Mouse (Mus musculus) CH12F3 (cell line): ENCODE results near the gene Asb13.

ENCODE experiments used
- in situ Hi-C: fragments of 300-500 bp; cut with MboI; formaldehyde crosslinking; loops from 2 replicates; pipeline ENCODE4 v1.14.3; 2020; ENCODE audit warnings: low sequenced_read_pairs

The Asb13 gene

DNA sequence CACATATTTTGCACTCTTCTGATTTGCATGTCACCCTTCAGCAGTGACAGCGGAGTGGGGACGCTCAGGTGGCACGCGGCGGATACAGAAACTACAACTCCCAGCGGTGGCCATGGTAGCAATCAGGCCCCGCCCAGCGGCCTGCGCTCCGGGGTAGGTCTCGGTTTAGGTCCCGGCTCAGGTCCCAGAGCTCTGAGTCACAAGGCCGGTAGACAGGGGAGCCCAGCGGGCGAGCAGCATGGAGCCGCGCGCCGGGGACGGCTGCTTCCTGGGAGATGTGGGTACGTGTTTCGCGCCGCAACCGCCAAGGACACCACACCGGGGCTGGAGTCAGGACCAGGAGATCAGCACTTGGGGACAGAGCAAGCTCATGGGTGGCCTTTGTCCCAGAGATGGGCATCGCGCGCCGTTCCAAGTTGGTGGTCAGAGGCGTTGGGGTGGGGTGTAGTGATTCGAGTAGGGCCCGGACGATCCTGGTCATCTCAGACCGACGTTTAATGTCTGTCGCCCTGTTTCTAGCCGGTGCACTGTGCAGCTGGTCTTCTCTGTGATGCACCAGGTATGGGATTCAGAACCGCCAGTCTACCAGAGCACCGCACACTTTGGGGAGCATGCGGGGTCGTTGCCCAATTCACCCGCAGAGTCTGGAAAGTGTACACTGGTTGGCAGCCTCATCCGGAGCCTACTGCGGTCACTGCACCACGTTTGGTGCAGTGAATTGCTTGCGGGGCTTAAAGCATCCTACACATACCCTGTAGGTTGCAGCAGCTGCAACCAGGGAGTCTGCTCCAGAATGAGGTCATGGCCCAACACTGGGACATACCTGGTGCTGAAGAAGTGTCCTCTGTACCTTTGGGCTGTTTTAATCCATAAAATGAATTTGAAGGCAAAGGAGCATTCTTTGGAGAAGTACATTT is at the start of gene Asb13:
TSS of gene Asb13 (plus strand) at position 138 of the 917 bp plus-strand sequence.
- in situ Hi-C loops, result no loop called here

DNA sequence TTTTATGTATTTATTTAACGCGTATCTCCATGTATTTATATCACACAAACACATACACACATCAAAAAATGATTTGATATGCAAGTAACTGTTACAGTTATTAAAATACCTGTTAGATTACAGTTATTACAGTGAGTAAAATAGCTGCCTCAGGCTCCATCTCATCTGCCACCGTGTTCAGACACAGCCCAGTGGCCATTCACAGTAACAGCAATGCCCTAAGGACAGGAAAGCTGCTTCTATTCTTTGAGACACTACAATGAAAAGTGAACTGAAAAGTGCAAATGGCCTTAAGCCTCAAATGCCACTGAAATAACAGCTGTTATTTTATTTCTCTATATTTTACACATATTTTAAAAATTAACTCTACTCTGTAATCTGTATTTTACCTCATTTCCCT is 43.0 kb upstream of the Asb13 start:
- in situ Hi-C loops, result no loop called here

DNA sequence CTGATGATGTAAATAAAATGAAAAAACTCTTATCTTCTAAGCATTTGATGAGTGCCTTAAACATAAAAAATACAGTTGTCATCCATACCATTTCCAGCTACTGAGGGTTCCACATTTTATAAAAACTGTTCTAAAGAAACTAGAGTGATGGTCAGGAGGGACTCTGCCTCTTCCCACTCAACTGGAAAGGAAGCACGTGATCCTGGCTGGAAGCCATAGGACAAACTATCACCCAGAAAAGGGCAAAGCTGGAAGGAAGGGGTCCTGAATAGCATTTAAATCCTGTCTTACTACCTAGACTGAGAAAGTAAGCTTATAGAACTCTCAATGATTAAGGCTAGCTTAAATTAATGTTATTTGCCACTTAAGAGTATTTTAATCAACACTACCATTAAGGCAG is 39.5 kb upstream of the Asb13 start:
- in situ Hi-C loops, result no loop called here

DNA sequence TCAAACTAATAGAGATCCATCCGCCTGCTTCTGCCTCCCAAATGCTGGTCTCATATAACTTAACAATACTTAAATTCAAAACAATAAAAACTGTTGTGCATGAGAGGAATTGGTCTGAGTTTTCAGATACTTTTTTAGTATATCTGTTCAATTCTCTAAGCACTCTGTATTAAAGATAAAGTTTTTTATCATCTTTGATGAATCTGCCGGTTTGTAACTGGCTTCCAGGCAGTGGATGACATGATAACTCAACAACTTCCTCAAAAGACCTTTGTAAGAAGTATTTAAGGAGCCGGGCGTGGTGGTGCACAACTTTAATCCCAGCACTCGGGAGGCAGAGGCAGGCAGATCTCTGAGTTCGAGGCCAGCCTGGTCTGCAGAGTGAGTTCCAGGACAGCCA is 37.6 kb upstream of the Asb13 start:
- in situ Hi-C loops, result no loop called here

DNA sequence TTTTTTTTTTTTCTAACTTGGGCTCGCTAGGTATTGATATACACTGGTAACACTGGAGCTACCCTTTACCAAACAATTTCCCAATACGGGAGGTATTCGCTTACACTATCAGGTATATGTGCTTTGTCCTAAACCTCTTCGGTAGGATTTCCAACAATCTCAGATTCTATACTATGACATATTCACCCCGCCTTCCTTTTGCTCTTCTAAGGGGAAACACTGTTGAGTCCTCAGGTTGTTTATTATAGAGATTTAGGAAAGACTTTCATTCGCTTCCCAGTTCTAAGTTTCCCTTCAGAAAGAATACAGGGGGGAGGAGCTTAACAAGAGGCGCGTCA is 24.1 kb upstream of the Asb13 start:
- in situ Hi-C loops, result no loop called here

DNA sequence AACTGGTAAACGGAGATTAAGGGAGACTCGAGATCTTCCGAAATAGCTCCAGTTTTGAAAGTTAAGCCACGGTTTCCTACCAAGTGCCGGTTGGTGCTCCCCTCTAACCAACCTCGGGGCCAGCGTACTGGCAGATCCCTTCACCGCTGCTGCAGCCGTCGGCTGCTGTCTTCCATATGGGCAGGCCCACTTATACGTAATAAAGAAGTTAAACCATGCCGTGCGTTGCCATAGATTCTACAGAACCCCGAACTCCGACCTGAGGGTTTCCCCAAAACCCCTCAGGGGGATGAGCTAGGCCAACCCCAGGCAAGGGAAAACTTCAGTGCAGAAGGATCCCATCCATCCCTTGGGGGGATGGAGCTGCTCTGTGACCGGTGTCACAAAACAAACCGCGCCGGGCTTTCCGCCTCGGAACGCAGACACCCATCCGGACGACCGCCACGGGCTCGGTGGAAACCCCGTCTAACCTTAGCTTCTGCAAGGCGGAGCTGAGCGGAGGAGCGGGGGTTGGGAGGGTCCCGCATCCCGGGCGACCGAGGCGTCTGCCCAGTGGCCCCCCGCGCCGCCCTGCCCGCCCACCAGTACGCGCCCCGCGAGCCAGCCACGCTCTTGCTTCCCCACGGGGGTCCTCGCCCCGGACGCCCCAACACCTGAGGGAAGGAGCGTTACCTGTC is 23.6 kb upstream of the Asb13 start:
- in situ Hi-C loops, result no loop called here

DNA sequence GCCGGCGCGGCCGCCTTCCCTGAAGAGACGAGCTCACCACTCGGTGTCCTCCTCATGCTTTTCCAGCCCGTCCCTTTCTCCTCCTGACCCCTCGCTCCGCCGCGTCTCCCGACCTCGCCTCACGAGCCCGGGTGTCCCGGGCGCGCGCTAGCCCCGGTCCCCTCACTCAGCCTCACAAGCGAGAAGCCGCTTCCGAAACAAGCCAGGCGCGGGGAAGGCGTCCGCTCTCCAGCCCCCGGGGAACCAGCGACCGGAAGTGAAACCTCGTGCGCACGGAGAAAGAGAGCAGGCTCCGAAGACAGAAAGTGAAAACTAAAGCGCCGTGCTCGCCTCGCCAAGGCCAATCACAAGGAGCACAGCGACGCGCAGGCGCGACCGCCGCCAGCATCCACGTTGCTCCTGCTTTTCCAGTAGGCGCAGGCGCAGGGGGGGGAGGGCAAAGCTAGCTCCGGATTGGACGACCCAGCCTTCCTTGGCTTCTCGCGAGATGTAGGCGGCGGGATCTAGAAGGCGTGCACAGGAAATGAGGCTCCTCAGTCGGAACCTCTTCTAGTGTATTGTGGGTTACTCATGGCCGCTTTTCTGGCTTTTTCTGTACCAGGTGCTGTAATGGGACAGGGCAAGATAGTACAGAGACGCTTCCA is 22.9 kb upstream of the Asb13 start, which contains the start of gene Fam208b:
TSS of gene Fam208b (minus strand) at position 314 of the 644 bp plus-strand sequence.
- in situ Hi-C loops, result no loop called here

DNA sequence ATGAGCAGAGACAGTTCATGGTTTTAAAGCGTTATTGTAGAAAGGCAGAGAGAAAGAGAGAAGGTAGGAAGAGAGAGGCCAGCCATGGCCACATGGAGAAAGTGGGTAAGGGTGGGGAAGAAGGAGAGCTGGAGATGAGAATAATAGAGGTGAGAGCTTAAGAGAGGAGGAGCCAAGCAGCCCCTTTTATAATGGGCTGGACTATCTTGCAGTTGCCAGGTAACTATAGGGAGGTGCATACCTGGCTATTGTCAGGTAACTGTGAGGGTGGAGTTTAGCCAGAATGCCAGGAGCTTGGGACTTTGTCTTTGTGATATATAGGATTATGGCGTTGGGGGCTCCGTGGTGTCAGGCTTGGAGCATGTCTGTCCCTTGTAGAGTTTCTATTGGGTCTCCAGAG is 6.7 kb upstream of the Asb13 start:
- in situ Hi-C loops, result no loop called here

DNA sequence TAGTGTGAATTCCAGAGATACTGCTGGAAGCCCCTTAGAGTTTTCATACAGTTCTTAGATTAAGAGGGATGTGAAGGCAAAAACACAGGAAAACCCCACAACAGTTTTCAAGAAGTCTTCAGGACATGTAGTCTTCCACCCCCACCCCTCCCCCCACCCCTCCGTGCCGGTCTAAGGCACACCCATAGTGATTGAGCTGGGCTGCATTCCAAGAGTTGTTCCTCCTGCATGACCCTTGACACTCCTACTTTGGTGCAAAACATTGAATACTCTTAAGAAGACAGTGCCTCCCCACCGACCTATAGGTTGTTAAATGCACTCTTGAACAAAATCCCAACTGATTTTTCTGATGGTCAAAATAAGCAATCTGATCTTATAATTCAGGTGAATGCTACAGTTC is 5.7 kb upstream of the Asb13 start:
- in situ Hi-C loops, result no loop called here

DNA sequence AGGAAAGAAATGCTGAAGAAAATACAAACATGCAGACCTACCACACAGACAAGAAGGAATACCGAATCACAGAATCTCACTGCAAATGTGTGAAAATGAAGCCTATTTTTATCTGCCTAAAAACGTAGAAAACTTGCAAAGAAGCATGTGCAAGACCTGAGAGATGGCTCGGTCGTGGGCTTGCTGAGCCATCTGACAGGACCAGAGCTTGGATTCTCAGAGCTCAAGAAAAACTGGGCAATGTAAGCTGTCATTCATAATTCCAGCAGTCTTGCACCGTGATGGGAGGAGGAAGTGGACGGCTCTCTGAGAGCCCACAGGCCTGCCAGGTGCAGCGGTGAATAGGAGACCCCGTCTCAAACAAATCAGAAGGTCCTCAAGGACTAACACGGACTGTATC is 1.3 kb upstream of the Asb13 start:
- in situ Hi-C loops, result no loop called here

DNA sequence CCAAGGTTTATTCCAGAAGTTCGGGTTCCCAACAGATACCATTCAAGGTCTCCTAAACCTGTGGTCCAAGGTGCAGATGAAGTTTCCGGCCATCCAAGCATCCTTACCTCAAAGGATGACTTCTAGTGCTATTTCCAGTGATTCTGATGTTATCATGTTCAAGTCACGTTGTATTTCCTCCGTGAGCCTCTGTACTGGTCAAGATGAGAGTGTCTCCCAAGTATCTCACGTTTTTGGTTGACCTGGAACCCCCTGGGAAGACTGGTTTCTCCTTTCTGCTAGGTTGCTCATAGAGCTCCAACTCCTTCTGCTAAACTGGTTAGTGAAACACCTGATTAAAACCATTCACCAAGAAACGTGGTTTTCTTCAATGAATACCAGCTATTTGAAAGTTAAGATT is 701 bp upstream of the Asb13 start:
- in situ Hi-C loops, result no loop called here

DNA sequence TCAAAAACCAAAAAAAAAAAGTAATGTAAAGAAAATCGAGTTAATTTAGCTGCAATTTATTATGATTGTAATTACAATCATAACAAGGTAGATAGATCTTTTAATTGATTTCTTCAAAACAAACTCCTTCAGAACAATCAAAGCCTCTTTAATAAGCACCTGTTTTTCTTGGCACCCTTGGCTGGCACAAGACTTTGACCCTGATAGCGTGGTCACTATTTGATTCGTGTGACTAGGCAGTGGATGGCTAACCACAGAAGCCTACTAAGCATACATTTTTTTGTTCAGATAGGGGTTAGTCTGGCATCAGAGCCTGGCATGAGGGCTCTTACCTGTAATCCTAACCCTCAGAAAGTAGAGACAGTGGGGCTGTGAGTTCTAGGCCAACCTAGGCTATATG is 1.2 kb downstream of the Asb13 start:
- in situ Hi-C loops, result no loop called here

DNA sequence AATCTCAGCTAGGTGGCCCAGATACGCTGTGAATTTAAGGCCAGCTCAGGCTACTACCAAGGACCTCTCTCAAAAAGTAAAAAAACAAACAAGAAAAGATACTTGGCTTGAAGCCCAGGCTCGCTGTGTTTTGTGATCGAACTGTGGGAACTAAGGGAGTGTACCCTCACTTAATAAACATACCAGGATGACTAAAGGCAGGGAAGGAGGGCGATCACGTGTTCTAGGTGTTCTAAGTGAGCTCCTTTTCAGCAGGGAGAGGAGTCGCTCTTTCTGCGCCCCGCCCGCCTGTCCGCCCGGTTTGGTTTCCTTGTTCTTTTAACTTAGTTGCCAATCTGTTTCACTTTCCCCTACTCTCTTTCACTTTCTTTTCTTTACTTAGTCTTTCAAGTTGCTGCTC is 3.0 kb downstream of the Asb13 start:
- in situ Hi-C loops, result no loop called here

DNA sequence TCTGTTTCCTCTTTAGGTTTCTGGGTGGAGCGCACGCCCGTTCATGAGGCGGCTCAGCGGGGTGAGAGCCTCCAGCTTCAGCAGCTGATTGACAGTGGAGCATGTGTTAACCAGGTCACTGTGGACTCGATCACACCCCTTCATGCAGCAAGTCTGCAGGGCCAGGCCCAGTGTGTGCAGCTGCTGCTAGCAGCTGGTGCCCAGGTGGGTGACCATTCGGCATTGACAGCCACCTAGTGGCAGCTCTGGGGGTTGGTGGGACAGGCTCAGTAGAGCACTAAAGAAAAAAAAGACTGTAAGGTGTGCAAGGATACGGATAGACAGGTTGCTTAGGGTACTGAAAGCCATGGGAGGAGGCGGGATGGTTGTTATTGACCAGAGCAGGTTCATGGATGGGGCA is 8.2 kb downstream of the Asb13 start:
- in situ Hi-C loops, result no loop called here

DNA sequence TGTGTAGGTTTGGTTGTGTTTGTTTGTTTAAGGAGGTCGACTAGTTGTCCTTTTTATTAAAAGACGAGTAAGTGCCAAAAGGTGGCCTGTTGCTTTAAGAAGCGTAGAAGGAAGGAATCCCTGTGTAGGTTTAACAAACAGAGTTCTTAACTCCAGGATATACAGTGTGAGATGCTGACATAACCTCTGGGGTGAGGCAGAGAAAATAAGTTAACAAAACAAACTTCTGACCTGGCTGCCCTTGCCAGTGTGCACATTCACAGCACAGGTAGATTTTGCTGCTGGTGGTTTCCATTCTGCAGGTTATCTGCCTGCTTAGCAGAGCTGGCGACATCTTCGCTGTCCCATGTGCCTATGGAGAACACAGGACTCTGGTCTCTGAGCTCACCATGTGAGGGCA is 8.7 kb downstream of the Asb13 start:
- in situ Hi-C loops, result no loop called here

DNA sequence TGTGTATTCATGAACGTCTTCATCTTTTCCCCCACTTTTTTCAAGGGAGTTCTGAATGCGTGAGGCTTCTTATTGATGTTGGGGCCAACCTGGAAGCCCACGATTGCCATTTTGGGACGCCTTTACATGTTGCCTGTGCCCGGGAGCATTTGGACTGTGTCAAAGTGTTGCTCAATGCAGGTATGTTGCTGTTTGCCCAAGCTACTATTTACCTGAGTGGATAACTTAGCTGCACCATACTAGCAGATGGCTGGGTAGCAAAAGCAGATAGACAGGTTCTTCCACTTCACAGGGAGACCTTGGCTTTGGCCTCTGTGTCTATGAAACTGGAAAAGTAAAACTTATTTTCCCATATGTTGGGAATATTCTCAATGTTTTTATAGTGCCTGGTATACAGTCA is 11.0 kb downstream of the Asb13 start:
- in situ Hi-C loops, result no loop called here

DNA sequence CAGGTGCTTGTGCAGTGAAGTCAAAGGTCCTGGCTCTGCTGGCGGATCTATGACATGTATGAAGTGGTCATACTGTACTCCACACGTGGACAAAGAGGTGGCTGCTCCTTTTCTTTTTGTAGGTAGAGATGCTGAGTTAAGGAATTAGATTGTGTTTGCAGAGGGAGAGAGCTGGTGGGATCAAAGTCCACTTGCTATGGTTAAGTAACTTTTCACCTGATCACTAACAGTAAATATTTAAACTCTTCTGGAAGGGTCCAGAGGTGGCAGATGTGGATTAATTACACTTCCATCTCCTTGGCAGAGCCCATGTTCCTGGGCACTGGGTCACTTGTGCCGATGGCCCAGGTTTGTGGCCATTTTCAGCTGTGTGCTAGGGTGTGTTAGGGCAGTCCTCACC is 12.1 kb downstream of the Asb13 start:
- in situ Hi-C loops, result no loop called here

DNA sequence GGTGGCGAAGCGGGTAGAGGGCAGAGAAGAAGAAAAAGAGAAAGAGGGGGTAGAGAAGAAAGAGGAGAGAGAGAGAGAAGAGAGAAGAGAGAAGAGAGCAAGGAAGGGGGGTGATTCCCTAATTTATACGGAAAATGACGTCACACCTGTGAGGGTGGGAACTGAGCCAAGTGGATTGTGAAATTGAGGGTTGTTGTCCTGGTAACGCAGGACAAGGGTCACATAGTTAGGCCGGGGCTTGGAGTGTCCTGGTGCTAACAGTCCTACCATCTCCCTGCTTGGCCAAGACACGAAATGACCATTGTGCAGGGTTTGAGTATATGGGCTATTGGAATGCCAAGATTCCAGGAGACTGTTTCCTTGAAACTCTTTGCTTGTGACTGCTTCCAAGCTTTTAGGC is 12.7 kb downstream of the Asb13 start:
- in situ Hi-C loops, result no loop called here

DNA sequence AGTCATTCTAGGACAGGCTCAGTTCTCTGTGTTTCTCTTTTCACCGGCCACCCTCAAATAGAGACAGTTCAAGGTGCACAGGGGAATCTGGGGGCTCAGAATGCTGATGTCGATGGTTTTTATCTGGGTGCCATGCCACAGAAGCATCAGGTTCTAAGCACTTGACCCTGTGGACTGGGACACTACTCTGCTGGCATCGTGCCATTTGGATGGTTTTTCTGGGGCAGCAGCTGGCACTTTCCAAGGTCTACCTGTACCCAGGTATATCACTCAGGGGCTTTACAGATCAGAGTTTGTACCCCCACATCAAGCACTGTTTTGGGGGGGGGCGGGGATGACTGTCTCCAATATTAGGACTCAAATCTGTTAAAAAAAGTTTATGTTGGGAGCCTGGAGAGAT is 16.7 kb downstream of the Asb13 start:
- in situ Hi-C loops, result loop anchor here (25.0 kb wide), 2 partner anchors 238 to 337 kb away; no protein-coding TSS in a partner anchor

DNA sequence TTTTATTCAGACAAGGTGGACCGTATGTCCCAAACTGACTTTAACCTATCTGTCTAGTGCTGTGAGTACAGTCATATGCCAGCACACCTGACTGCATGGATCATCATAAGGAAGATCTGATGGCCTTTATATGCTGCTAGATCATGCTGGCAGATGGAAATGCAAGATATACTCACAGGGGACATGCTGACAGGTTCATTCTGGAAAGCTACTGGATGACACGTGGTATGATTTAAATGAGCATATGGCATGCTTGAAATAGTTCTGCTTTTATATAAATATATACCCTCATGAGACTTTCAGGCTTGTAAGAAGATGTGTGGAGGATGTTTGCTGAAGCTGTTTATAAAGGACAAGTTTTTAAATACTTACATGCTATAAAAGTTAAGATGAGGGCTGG is 20.6 kb downstream of the Asb13 start:
- in situ Hi-C loops, result loop anchor here (25.0 kb wide), 2 partner anchors 242 to 333 kb away; no protein-coding TSS in a partner anchor
